Mouse (Mus musculus) frontal cortex, adult (tissue): ENCODE measurements at regions not wholly inside any gene's neighbourhood (a gene's known extent, or its start where the extent isn't known, plus 50 kb on each side); places are given as distances from the start of the nearest gene placed in this dataset.
A peak's percentile ranks its signal among the peaks of the same experiment; 100 is the strongest.

Experiments
- ATAC-seq: cut with Nextera tagmentation; 2 replicates; pipeline ENCODE4 v1.9.2; 2017; ENCODE audit warnings: mild to moderate bottlenecking, moderate library complexity, mixed read lengths; ENCODE audit not compliant: low TSS enrichment

DNA sequence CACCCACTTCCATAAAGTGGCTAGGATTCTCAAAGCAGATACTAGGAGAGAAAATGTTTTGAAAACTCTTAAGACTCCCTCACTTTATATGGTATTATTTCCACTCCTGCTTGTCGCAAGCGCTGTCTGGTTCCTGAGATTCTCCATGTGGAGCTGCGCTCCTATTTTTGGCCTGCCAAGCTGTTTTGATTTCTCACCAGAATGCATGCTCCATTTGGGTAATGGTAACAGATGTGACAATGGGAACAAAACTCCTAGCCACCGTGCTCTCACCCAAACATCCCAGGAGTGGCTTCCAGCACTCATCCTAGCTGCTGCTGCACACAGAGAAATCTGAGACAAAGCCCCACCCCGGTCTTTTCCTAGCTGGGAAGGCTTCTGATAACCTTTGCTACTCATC lies 749.6 kb downstream of the Ntrk3 start:
- ATAC-seq, result peak; percentile 98

DNA sequence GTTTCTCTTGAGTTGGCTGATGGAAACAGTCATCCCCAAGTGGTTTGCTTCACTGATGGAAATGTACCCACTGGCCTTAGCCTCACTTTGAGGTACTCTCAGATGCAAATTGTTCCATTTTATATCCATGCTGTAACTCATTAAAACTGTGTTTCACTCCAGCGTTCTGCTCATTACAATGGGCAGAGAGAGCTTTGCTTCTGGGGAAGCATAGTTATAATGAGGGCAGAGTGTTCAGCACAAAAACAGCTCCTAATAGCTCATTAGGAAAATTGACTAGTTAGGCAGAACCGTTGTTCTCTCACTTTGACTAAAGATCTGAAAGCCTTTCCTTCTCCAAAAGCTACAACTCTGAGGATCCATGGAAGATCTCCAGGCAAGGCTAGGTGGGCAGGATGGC lies 771.2 kb downstream of the Ntrk3 start:
- peak; percentile 70 for ATAC-seq

DNA sequence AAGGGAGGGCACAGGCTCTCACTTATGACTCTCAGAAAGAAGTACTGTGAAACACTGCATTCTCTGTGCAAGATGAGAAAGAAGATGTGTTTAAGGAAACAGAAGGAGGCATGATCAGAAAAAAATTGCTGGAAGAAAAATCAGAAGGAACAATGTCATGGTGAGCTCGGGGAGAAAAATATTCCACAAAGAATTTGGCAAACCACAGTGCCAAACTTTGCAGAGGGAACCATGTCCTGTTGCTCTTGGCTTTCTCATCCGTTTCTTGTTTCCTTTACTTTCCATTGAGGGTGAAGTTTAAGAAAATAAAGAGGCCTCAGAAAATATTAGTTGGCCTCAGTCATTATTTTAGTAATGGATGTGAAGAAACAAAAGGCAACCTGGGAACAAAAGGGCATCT lies 804.4 kb downstream of the Ntrk3 start:
- ATAC-seq, result no peak

DNA sequence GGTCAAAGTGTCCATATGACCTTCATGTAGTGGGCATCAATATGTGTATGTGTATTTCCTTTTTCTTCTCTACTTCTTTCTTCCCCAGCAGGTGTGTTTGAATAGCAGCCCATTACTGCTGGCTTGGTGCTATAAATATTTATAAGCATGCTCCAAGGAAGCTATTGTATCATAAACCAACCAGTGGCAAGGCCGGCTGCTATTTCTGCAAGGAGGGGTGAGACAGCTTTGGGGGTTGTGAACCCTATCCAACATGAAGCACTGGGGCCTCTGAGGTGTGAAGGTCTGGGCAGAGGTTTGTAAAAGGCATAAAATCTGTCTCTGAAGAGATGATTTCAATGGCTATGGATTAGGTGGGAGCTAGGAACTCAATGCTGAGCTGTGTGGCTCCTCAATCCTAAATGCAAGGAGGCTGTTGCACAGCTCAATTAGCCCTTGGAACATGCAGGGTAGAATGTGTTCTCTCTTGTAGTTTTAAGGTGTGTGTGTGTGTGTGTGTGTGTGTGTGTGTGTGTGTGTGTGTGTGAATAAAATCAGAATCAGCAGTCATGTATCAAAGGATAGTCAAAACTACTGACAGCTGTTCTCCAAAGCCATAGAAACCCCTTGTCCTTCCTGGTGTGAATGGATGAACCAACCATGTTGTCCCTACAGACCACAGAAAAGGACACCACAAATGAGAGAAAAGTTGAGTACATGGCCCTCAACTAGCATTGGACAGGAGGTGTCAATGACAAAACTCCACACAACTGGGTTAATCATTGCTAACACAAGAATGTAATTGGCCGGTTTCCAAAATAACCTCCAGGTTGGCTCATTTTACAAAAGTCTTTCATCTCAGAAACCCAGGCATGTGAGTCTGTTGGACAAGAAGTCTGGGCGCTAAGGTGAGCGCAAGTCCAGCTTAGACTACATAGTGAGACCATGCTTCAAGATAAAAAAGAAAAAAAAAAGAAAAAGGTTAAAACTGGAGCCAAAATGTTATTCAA lies 809.0 kb downstream of the Ntrk3 start:
- no peak for ATAC-seq

DNA sequence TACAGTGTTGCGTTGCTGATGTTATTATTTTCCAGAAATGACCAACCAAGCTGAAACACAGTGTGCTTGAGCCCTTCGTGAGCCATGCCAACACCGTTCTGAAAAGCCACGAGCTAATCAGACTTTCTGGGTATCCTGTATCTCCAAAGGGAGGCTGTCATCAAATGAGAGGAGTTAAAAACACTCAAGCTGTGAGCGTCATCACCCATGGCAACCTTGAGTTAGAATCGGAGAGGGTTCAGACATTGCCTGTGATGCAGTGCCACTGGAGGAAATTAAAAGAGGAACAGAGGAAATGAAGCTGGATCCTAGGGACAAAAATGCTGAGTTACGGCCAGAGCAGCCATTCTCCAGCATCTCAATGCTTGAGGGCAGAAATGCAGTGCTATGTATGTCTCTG lies 838.6 kb downstream of the Ntrk3 start:
- no peak for ATAC-seq

DNA sequence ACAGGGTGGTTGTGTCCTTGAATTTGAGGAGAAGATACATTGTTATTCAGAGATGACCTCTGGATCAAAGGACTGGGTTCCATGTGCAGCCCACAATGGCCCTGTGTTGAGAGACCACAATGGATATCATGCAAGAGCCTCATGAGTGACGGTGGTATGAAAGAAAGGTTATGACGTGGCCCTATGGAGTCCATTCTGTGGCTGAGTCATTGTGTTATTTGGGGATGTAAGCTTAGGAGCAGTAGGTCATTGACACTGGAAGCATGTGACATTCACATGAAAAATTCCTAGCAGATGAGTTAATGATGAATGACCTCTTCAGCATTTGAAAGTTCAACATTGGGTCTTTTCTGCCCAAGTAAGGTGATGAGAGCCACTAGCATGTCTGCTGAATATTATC lies 849.3 kb downstream of the Ntrk3 start:
- ATAC-seq, result no peak

DNA sequence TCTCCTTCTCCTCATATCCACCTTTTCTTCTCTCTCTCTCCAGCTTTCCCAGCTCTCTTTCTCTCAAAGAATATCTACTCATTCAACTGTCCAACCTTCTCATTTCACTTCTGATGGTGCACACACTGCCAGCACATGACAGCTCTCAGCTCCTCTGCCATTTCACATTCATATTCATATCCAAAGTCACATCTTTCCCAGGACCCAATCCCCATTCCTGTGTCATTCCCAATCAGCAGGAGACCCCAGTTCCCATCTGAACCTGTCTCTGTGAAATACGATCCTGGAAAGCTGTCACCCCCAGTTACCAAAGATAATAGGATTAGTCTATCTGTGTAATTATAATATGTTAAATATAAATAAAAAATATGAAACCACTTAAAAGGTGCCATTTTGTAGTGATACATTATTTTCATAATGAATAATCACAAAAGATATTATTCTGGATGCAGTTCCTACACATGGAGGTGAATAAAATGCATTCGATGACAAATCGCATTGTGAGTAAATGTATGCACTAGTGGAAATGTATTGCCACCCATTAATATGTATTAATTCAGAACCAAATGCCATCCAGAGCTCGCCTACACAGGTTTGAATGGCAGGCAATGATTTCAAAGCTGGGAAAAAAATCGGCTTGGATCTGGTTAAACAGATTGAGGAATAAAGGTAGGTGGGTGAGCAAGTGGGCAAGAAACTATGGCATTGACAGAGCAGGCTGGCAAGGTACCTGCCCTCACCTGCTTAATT lies 855.0 kb downstream of the Ntrk3 start:
- ATAC-seq, result no peak

DNA sequence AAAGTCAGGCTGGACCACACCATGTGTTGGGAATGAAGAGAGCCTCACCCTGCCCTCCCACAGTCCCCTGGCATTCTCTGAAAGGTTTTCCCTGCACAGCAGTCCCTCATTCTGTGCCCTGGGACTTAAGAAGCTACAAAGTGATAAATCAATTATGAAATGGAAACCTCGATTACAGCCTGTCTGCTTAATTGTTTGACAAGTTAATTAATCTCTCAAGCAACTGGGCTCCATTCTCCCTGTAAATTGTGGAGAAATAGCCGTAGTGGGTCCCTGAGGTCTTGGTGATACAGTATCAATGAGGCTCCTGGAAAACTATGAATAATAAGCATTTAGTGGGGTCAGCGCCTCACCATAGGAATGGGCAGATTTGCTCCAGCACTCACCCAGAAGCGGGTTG lies 870.3 kb downstream of the Ntrk3 start:
- ATAC-seq, result no peak

DNA sequence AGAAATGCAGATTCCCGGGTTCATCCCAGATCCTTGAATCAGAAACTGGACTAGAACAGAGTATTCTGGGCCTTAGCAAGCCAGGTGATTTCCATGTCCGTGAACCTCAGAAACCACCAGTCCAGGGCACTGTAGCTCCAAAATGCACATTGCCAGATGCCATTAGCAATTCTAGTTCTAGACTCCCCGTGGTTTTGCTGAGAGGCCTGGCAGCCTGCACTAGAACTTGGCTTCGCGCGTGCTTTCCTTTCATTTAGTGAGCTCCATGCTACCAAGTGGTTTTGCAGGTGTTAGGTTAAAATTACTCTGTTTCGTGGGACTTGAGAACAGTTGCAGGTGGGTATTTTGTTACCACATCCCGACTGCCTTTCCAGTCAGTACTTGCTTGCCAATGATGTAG lies 876.0 kb downstream of the Ntrk3 start:
- no peak for ATAC-seq

DNA sequence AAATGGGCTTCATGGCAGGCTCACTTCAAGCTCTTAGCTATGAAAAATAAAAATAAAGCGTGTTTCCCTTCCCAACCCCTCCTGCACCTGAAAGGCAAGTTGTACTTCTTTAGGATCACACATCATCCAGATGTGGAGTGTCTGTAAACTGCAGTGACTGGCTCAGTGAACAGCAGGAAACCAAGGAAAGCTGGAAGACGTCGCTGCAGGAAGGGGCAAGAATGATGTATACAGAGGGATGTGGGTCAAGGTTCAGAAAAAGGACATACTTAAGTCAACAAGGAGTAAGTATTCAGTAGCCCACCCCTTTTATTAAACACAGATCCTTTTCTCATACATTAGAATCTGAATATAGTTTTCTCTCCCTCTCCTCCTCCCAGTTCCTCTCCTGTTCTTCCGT lies 879.4 kb downstream of the Ntrk3 start:
- no peak for ATAC-seq

DNA sequence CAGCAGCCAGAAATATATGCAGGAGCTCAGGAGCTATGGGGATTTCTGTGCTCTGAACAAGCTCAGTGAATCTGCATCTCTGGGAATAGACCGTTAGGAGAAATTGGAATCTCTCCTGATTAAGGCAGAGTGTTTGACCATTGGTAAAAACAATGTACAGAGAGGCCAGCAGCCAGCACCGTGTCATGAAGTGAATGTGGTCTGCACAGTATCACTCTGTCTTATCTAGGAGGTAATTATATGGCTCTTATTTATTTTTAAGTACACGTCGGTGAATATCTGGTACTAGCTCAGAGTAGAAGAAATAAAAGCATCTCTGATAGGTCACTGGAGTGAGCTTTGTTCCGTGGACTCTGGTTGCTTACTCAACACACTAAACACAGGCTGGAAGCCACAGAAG lies 879.8 kb downstream of the Ntrk3 start:
- no peak for ATAC-seq

DNA sequence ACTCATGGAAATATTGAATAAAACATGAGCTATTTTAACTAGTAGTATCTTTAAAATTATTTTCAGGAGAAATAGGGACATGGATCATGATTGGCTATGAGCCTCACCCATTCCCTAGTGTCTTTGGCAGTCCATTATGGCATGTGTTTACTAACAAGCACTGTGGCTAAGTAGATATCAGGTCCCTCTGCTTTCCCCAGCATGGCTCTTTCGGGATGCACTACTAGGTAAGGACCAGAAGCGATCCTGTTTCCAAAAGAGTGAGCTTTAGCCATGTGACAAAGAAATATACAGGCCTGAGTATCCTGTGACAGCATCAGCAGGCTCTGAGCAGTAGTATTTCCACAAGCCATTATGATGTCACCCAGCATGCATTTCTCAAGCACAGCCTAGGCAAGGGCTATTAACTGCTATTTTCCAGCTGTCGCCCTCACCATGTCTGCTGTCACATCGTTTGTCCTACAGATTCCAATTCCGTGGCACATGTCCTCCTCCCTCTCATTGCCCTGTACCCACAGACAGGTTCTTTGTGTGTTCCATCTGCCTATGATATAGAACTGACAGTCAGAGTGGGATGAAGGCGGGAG lies 882.1 kb downstream of the Ntrk3 start:
- no peak for ATAC-seq

DNA sequence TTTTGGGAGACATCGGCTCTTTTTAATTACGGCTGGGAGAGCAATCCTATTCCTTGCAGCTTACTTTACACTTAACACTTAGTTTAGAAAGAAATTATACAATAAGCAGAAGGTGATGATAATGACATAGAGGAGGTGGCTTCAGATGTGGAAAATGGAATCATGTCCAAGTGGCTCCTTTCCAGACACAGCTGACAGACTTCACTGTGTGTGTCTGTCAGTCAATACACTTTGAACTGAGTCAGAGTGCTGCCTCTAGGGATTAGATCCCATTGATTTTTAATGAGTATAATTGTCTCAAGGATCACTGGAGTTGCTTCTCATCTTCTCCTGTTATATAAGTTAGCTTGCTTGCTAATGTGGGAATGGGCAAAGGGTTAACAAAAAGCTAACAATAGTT lies 882.7 kb downstream of the Ntrk3 start:
- ATAC-seq, result no peak

DNA sequence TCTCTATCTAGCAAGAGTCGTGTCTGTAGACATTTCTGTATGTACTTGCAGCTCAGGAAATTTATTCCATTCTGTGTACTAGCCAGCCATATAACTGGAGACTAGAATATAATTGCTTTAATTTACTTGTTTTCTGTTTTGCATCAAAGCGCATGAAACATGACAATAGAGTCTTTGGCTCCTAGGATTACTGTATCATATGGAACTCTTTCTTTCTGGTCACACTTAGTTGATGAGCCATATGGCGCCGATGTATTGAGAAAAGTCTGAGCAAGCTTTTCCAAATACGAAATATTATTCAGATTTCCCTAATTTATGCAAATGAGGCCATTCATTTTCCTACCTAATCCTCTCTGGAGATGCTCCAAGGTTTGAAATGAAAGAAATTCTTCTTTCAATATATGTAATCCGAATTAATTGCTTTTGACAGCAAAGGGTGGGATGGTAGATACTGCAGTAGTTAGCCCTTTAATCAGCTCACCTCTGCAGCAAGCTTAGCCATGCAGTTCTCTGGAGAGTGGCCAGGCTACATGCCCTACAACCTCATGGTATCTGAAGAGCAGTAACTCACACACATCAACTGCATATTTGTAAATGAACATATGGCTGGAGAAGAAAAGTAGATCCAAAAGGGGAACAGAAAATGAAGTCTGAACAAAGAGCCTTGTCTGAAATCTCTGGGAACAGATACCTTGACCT lies 913.4 kb downstream of the Ntrk3 start:
- ATAC-seq, result no peak

DNA sequence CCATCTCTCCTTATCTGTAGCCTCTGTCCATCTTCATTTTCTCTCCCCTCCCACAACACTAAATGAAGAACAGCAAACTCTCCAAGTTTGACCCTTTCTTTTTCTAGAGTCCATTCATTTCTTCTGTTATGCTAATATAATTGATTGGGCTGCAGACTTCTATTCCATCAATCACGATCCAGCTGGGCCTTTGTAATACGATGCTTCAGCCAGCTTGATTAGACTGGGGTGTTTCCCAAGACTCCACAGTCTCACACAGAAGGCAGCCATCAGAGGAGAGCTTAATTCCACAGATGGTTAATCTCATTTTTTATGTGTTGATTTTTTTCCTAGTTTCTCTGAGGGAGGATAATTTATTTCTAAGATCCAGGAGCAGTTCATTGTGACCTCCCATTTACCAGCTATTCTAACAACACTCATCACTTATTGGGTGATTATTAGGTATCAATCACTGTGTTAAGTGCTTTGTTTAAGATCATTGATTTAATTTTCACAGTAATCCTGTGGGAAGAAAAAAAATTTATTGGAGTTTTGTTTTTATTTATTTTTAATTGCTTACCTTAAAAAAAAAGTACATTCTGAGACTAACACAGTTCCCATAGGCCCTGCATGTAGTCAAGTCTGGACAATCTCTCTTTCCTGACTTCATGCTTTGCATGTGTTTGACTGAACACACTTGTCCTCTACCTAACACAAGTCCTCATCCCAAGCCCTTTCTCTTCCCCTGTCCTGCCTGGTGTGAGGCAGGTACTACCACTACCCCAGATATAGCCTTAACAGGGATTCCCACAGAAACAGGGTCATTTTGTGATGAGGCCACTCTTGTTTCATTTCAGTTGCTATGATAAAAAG lies 925.5 kb downstream of the Ntrk3 start:
- ATAC-seq, result no peak

DNA sequence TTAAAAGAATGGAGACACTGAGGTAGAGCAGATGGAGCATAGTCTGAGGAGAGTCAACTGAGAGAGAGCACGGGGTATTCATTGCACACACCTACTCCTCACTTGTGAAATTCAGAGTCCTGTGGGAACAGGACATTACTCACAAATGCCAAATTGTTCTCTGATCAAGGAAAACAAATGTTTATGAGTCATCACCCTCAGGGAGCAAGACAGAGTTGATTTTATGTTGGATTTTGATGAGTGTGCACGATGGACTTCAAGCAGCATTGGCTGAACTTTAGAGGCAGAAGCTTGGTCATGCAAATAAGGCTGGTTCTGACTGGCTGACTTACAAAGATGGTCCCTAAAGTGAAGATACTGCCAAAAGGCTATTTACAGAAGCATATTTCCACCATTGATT lies 951.0 kb downstream of the Ntrk3 start:
- ATAC-seq, result no peak

DNA sequence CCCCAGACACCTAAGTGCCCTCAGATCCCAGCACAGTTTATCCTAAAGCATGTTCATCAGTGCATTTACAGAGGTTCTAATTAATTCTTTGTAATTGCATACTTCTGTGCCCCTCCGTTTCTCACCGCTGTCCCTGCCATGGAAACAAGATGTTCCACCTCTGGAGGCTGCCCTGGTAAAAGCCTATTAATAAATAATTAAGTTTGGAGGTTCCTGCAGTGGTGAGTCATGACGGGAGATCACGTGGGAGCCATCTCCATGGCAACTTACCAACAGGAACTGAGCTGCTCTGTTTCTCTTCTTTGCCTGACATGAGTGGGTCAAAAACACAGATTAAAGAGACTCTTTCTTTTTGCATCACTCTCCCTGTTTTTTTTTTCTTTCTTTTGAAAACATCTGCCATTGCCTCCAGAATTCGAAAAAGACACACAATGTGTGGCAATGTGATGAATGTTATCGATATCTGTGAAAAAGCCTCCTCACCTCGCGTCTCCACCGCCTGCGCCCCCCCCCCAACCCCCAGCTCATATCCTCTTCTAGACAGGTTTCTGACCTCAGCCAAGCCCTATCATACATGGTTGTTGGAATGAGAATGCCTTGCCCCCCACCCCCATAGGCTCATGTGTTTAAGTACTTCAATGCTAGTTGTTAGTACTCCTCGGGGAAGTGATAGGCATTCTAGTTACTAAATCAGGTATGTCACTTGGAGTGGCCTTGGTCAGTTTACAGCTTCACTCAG lies 965.9 kb downstream of the Ntrk3 start:
- no peak for ATAC-seq

DNA sequence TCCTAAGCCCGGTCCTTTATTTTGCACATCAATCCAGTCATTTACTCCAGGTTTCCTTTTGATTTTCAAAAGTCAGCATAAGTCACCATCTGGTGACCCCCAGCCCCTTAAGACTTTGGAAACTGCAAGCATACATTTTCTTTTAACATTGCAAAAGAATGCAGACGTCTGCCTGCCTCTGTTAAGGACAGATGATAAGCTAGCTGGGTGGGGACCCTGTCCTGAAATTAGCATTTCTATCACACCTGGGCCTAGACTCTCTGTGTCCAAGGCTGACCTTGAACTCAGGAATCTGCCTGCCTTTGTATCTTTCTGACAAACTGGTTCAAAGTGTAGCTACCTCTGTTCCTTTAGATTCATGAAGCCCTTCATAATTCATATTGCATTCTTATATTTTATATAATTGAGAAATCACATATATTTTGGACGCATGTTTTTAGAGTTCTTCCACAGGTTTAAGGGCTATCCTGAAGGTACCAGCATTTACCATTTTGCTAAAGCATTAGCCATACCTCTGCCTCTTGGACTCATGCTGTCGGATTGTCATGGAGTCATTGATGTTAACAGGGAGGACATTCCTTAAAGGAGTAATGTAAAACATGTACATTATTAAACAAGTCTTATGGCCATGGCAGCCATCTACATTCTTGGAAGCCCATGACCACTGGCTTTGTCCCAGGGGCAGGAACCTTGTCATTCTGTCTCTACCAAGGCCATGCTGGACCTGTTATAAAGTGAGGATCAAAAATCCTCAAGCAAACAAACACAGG lies 998.6 kb downstream of the Ntrk3 start:
- ATAC-seq, result no peak
